Mouse (Mus musculus) cerebellum, postnatal 14 days (tissue): ENCODE measurements around the gene Isg20l2.

Source experiments
- DNase-seq, 2 experiments: peaks; one replicate each; pipeline ENCODE4 v3.0.0; 2021; ENCODE audit warnings: mixed read lengths in 2 of 2

The Isg20l2 gene

DNA sequence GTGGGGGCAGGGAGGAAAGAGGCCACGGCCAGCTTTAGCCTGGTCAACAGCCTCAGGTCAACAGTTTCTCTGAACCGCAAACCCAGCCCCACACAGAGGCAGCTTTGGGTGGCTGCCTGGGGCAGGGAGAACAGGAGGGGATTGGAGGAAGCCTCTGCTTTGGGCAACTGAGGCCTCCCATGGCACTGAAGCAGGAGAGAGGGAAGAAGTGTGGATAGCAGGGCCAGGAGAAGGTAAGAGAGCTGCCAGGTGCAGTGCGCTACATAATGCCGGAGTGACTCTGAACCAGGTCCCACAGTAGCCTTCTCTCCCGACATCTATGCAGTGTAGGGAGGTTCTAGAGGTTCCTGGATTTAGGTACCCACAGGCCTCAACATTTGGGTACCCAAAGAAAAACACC is 50.6 kb downstream of the Isg20l2 start:
- no peak for DNase-seq

DNA sequence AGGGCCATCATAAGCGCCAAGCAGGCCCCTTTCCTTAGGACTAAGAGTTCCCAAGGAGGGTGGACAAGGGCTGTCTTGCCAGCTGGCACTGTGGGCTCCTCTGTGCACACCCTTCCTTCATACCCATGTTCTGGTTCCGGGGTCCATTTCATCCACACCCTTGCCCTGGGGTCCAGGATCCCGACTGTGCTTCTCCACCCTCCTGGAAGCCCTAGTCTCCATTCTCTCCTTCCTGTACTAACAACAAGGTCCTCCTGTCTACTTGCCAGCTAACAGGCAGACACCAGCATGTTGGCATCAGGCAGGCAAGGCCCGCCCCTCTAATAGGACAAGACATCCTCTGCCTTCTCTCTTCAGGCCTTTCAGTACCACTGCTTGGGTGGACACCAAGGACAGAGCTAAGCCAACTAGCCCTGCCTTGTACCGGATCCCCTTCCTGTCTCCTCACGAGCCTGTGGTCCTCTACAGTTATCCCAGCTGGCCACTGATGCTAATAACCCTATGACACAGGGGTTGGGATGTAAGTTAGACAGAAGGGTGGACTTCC is 51.2 kb downstream of the Isg20l2 start:
- no peak for DNase-seq

DNA sequence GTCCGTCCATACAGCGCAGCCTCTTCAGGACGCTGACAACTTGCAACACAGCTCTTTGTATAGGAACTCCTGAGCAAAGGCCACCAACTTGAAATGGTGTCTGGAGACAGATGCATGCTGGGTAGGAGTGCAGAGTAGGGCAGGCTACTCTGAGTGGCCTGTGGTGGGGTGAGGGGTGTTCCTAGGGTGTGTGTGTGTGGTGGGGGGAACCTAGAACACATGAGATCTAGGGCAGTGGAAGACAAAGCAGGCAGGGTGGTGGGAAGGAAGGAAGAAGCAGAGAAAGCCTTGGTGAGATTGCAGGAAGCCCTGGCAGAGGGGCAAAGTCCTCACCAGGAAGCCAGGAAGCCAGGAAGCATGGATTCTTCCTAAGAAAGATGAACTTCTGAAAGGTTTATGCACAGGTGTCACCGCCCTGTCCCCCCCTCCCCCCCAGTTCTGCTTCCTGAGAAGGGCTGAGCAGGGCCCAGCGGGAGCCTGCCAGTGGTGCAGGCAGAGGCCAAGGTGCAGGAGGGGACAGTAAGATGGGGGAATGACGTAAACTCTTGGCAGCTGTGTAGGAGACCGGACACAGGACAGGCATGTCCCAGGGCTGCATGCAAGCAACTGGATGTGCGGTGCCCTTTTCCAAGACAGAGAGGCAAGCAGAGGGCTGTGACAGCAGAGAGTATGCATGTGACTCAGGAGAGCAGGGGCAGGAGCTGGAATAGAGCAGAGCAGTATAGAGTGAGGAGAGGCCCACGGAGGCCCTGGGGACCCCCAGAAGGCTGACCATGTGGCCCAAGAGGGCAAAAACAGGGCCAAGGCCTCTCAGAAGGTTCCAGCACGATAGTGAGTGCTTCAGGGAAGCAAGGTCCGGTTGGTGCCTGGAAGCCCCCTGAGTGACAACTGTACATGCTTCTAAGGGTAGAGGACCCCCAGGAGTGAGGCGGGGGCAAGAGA is 52.1 kb downstream of the Isg20l2 start:
- no peak for DNase-seq

DNA sequence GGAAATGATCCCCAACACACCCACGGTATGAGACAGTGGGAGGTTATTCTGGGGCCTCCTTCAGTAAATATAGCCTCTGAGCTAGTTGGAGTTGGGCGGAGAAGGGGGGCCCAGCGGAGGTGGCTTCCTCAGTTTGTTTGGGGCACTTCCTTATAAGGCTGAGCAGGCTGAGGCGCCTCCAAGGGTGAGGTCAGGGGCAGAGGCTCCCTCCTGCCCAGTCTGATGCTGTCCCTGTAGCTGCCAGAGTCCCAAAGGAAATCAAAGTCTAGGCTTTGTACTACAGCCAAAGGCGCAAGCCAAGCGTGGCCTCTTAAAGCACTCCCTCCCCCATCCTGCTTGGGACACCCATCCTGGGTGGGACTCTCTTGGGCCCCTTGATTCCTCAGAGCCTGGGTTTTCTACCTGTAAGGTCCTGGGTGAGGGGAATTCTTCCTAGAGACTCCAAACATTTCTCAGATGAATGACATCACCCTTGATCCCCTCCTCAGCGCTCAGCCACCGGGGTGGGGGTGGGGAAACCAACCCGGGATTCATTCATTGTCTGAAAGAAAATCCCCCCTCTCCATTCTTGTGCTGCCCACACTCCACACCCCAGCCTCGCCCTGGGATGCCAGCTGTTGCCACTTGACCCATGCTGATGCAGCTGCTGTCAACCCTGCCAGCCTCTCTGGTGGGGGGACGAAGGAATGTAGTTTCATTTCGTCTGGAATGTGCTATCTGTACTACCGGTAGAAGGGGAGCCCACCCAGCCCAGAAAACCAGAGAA is 52.9 kb downstream of the Isg20l2 start:
- DNase-seq, result no peak

DNA sequence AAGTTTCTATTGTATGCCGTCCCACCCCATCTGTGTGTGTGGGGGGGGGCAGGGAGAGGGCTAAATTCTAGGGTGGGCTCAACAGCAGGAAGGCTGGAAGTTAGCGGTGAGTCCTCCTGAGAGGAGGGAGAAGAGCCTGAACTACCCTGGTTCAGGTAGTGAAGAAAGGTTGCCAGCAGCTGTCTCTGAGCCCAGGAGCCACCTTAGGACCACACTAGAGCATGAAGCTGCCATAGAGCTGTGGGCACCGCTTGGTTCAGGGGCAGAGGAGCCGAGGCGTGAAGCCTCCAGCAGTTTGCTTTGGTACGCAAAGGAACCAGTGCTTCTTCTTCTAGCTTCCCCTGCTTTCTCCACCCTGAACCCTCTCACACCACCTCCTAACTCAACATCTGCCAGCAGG is 53.5 kb downstream of the Isg20l2 start:
- no peak for DNase-seq

DNA sequence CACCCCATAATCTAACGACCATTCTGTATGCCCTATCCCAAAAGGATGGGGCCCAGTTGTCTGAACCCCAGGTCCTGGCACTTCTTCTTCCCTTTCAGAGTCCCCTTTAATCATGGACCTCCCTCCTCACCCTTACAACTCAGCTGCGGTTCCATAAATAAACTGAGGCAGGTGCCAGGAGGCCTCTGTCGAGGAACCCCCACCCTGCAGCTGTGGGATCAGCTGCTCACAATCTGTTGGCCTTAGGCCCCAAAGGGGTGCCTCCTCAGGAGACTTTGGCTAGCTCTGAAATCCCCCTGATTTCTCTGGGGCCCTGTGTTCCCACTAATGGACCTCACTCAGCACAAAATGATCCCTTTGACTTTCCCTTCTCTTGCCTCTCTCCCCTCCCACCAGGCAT is 54.0 kb downstream of the Isg20l2 start:
- no peak for DNase-seq

DNA sequence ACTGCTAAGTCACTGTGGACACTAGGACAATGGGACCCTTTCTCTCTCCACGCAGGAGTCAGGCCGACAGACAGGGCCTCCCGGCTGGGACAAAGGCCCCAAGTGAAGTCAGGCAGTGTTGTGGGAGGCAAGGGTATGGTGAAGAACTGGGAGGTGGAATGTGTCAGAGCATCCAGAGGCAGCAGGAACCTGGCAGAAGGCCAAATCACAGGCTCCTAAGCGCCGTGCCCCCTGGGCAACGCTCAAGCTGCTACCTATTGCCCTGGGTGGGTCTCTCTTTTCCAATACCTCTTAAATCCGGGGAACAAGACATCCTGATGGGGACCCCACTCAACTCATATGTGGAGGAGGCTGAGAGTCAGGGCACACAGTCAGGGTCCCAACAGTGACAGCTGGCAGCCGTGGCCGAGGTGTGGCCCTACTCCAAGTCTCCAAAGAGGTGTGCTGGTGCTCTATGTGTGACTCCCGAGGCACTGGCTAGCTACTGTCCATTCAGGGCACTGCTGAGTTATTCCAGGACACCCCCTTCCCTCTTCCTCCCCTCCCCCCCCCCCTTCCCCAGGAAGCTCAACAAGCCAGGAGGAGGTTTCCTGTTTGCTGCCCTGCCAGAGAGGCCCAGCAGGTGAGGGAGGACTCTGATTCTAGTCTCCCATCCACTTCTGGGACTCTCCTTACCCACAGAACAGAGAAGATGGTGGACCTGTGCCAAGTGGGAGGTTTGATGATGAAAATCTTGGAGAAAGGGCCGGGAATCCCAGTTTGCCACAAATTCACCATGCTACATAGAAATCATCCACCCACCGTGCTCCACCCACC is 55.6 kb downstream of the Isg20l2 start:
- DNase-seq, result peak; percentile 59 to 64

DNA sequence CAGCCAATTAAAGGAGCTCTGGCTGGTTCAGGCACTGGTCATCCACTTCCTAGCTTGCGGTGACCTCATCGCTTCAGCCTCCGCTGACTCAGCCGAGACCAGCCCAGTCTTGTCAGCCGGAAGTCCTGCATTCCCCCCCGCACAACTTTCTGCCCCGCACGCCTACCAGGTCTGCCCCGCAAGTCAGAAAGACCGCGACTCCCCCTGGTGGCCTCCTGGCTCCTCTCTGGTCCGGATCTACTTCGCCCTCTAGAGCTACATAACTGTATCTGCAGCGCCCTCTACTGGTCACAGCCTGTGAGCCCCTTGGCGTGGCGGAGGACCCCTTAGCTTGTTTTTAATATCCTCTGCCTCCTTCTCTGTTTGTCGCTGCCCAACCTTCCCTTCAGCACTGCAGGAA is 56.8 kb downstream of the Isg20l2 start:
- peak; percentile 96 to 100 for DNase-seq

DNA sequence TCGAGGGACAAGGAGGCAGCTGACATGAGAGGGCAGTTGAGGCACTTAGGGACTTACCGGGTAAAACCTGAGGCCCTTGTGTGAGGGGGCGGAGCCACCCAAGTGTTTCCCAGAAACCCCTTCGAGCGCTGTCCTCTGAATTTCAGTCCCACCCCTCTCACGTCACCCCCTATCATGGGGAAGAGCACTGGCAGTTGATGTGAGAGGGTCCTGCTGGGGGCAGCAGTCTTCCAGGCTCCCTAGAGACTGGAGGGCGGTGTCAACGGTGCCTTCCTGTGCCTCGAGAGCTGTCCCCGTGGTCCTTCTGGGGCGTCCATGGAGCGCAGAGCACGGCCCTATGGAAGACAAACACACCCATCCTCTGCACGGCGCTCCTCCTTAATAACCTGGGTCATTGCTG is 57.5 kb downstream of the Isg20l2 start:
- DNase-seq, result peak; percentile 54 to 65

DNA sequence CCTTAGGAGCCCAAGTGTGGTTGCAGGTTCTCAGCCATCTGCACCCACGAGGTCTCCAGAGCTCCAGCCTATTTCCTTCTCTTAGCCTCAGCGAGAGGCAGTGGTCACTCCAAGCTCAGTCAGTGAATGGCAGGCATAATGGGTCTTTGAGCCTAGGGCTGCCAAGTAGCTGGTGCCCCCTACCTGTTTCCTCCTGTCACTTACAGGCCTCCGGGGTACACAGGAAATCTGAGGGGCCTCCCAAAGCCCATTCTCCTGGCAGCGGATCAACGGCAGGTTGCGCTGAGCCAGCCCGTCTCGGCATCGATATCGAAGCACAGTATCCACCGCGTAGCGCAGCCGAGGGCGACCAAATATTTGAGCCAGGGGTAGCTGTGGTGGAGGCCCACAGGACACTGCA is 58.0 kb downstream of the Isg20l2 start:
- peak; percentile 71 to 74 for DNase-seq

DNA sequence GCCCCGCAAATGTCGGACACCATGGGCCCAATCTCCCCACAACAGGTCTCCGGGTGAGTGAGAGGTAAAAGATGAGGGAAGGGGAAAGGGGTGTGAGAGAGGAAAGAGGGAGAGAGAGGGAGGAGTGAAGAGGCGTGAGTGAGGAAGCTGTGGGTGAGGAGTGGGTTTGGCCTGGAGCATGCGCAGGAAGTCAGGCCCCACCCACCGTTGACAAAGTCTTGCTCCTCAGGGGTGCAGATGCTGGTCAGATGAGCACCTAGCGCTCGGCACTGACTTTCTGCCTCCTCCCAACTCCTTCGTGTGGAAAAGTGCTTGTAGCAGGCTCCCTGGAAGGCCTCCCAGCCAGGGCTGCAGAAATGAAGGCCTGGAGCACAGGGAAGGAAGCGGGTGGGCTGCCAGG is 59.8 kb downstream of the Isg20l2 start:
- DNase-seq, result no peak
